Mouse (Mus musculus): Measurements from ENCODE around the gene Gm10188.

The Gm10188 gene

GRCm38 (mm10) chr1:132206828-132207227, 22.7 kb downstream of the Gm10188 start:
- CTCF ChIA-PET, result interaction anchor here in 2 of 4 experiments (1.0 to 1.6 kb wide), 3 partner anchors 14 to 149 kb away, joined by 3 to 5 read pairs (median 4); no protein-coding TSS in a partner anchor

GRCm38 (mm10) chr1:132205958-132206357, 23.6 kb downstream of the Gm10188 start:
- ChIA-PET CTCF (interaction anchor here in 3 of 4 experiments (0.7 to 1.6 kb wide), 9 partner anchors 13 to 125 kb away, joined by 3 to 8 read pairs (median 4); no protein-coding TSS in a partner anchor), POLR2A (interaction anchor here in 3 of 4 experiments (0.7 to 11.8 kb wide), 8 partner anchors 12 to 184 kb away, joined by 3 to 100 read pairs (median 4); partner anchors contain the start of genes AC124108.1 (in 1 of the 3) and Lemd1 (in 1 of the 3))

More at GRCm38 (mm10) chr1:132206828-132207227, 22.7 kb downstream of the Gm10188 start:
- POLR2A ChIA-PET, result interaction anchor here in 2 of 4 experiments (0.5 to 11.8 kb wide), 7 partner anchors 12 to 183 kb away, joined by 3 to 100 read pairs (median 6); partner anchors contain the start of genes AC124108.1 (in 1 of the 2) and Lemd1 (in 1 of the 2)

- CTCF ChIA-PET, result interaction anchor here (0.6 to 1.1 kb wide), 4 partner anchors 8 to 35 kb away, joined by 3 read pairs; no protein-coding TSS in a partner anchor
- POLR2A ChIA-PET, result interaction anchor here in 2 of 4 experiments (3.4 to 11.8 kb wide), 2 partner anchors 9 to 12 kb away, joined by 40 to 100 read pairs; partner anchors contain the start of genes AC124108.1 (in 2 of the 2) and Lemd1 (in 2 of the 2)
Observed at GRCm38 (mm10) chr1:132202771-132203170, 26.8 kb downstream of the Gm10188 start.

- POLR2A ChIA-PET, result interaction anchor here in 3 of 4 experiments (1.2 to 11.8 kb wide), 6 partner anchors 8 to 44 kb away, joined by 3 to 100 read pairs (median 17); partner anchors contain the start of genes AC124108.1 (in 3 of the 3) and Lemd1 (in 3 of the 3)
- CTCF ChIA-PET, result interaction anchor here in 3 of 4 experiments (1.0 to 2.9 kb wide), 6 partner anchors 9 to 45 kb away, joined by 3 to 48 read pairs (median 12); partner anchors contain the start of genes AC124108.1 (in 1 of the 3) and Lemd1 (in 1 of the 3)
Observed at GRCm38 (mm10) chr1:132201936-132202335, 27.6 kb downstream of the Gm10188 start.

GRCm38 (mm10) chr1:132201511-132201860, 28.1 kb downstream of the Gm10188 start:
- POLR2A ChIA-PET, result interaction anchor here (0.6 to 3.4 kb wide), 21 partner anchors 9 to 270 kb away, joined by 3 to 40 read pairs (median 5); partner anchors contain the start of genes AC124108.1 (in 4 of the 4), Lemd1 (in 4 of the 4) and Elk4 (in 1 of the 4)
- CTCF ChIA-PET, result interaction anchor here (0.6 to 2.9 kb wide), 13 partner anchors 9 to 189 kb away, joined by 3 to 48 read pairs (median 4); partner anchors contain the start of genes AC124108.1 (in 2 of the 4), Lemd1 (in 2 of the 4) and Cdk18 (in 1 of the 4)

- CTCF ChIA-PET, result interaction anchor here (0.5 to 2.9 kb wide), 31 partner anchors 8 to 673 kb away, joined by 3 to 48 read pairs (median 4); partner anchors contain the start of genes AC124108.1 (in 3 of the 4), Lemd1 (in 3 of the 4), Cdk18 (in 1 of the 4) and Fam72a (in 1 of the 4)
- POLR2A ChIA-PET, result interaction anchor here (0.6 to 3.4 kb wide), 46 partner anchors 9 to 715 kb away, joined by 3 to 40 read pairs (median 4); partner anchors contain the start of genes AC124108.1 (in 4 of the 4), Lemd1 (in 4 of the 4), Dstyk (in 1 of the 4) and Elk4 (in 1 of the 4)
Observed at GRCm38 (mm10) chr1:132200562-132201510, 28.7 kb downstream of the Gm10188 start.

- CTCF ChIA-PET, result interaction anchor here (0.6 to 2.9 kb wide), 20 partner anchors 8 to 542 kb away, joined by 3 to 48 read pairs (median 4); partner anchors contain the start of genes AC124108.1 (in 1 of the 4), Lemd1 (in 1 of the 4) and Nfasc (in 1 of the 4)
- POLR2A ChIA-PET, result interaction anchor here (0.7 to 3.4 kb wide), 25 partner anchors 9 to 271 kb away, joined by 3 to 40 read pairs (median 5); partner anchors contain the start of genes AC124108.1 (in 3 of the 4), Lemd1 (in 3 of the 4), Dstyk (in 1 of the 4) and Elk4 (in 1 of the 4)
Observed at GRCm38 (mm10) chr1:132199934-132200333, 29.6 kb downstream of the Gm10188 start.

GRCm38 (mm10) chr1:132199244-132199643, 30.3 kb downstream of the Gm10188 start:
- CTCF ChIA-PET, result interaction anchor here in 3 of 4 experiments (1.4 to 12.6 kb wide), 7 partner anchors 9 to 543 kb away, joined by 3 to 105 read pairs (median 21); partner anchors contain the start of gene Nfasc (in 1 of the 3)
- POLR2A ChIA-PET, result interaction anchor here in 2 of 4 experiments (1.3 to 1.5 kb wide), 3 partner anchors 12 to 137 kb away, joined by 3 to 4 read pairs (median 3); no protein-coding TSS in a partner anchor

- ChIA-PET CTCF (interaction anchor here in 3 of 4 experiments (1.0 to 12.6 kb wide), 6 partner anchors 9 to 40 kb away, joined by 3 to 105 read pairs (median 4); no protein-coding TSS in a partner anchor), POLR2A (interaction anchor here in 3 of 4 experiments (0.6 to 9.6 kb wide), 14 partner anchors 8 to 191 kb away, joined by 3 to 100 read pairs (median 3); partner anchors contain the start of gene Elk4 (in 1 of the 3))
Observed at GRCm38 (mm10) chr1:132198401-132199071, 31.0 kb downstream of the Gm10188 start.

- ChIA-PET POLR2A (interaction anchor here in 3 of 4 experiments (0.6 to 9.6 kb wide), 18 partner anchors 7 to 854 kb away, joined by 3 to 100 read pairs (median 3); partner anchors contain the start of gene Elk4 (in 1 of the 3)), CTCF (interaction anchor here (0.5 to 12.6 kb wide), 11 partner anchors 10 to 329 kb away, joined by 3 to 105 read pairs (median 7); no protein-coding TSS in a partner anchor)
Observed at GRCm38 (mm10) chr1:132197666-132198065, 31.9 kb downstream of the Gm10188 start.

- POLR2A ChIA-PET, result interaction anchor here in 3 of 4 experiments (0.6 to 9.6 kb wide), 8 partner anchors 11 to 275 kb away, joined by 3 to 100 read pairs (median 4); no protein-coding TSS in a partner anchor
- CTCF ChIA-PET, result interaction anchor here (0.5 to 12.6 kb wide), 14 partner anchors 12 to 733 kb away, joined by 3 to 105 read pairs (median 4); no protein-coding TSS in a partner anchor
Observed at GRCm38 (mm10) chr1:132196337-132196736, 33.2 kb downstream of the Gm10188 start.

- CTCF ChIA-PET, result interaction anchor here (0.6 to 12.6 kb wide), 11 partner anchors 15 to 734 kb away, joined by 3 to 105 read pairs (median 3); no protein-coding TSS in a partner anchor
Observed at GRCm38 (mm10) chr1:132195681-132196080, 33.9 kb downstream of the Gm10188 start.

GRCm38 (mm10) chr1:132195100-132195499, 34.5 kb downstream of the Gm10188 start:
- CTCF ChIA-PET, result interaction anchor here in 3 of 4 experiments (0.8 to 12.6 kb wide), 9 partner anchors 15 to 161 kb away, joined by 3 to 105 read pairs (median 4); no protein-coding TSS in a partner anchor
- POLR2A ChIA-PET, result interaction anchor here in 2 of 4 experiments (0.6 to 9.6 kb wide), 13 partner anchors 9 to 276 kb away, joined by 3 to 100 read pairs (median 3); no protein-coding TSS in a partner anchor

More at GRCm38 (mm10) chr1:132195681-132196080, 33.9 kb downstream of the Gm10188 start:
- POLR2A ChIA-PET, result interaction anchor here in 3 of 4 experiments (0.8 to 9.6 kb wide), 11 partner anchors 8 to 107 kb away, joined by 3 to 100 read pairs (median 4); no protein-coding TSS in a partner anchor

- CTCF ChIA-PET, result interaction anchor here in 3 of 4 experiments (0.7 to 12.6 kb wide), 9 partner anchors 16 to 161 kb away, joined by 3 to 105 read pairs (median 4); partner anchors contain the start of gene Klhdc8a (in 1 of the 3)
Observed at GRCm38 (mm10) chr1:132194624-132195023, 34.9 kb downstream of the Gm10188 start.

GRCm38 (mm10) chr1:132193806-132194205, 35.8 kb downstream of the Gm10188 start:
- ChIA-PET POLR2A (interaction anchor here in 3 of 4 experiments (0.6 to 9.6 kb wide), 6 partner anchors 11 to 255 kb away, joined by 3 to 100 read pairs (median 4); no protein-coding TSS in a partner anchor), CTCF (interaction anchor here in 3 of 4 experiments (0.6 to 12.6 kb wide), 5 partner anchors 17 to 60 kb away, joined by 3 to 105 read pairs (median 6); no protein-coding TSS in a partner anchor)

More at GRCm38 (mm10) chr1:132194624-132195023, 34.9 kb downstream of the Gm10188 start:
- POLR2A ChIA-PET, result interaction anchor here in 3 of 4 experiments (0.6 to 9.6 kb wide), 11 partner anchors 10 to 276 kb away, joined by 3 to 100 read pairs (median 3); no protein-coding TSS in a partner anchor
